Mouse (Mus musculus): ENCODE data around the gene Unk. TPM values are rescaled to one million over a fixed set of nuclear protein-coding genes. Genes with fewer than 3 reads are reported as not detected.
A peak's percentile ranks its signal among the peaks of the same experiment; 100 is the strongest.

Gene Unk
- polyA plus RNA-seq, 1 experiment from 2014 or later: 51.3 TPM

- Histone ChIP-seq H3K9me3 (no peaks in the 10 kb centered on the region), H3K4me3 (peak overlapping the region; percentile 51), H3K4me1 (replicated peaks) (peaks cover 54% of the 10 kb centered on the region), H3K27ac (peak overlapping the region; percentile 87), H3K36me3 (peaks cover 28% of the 10 kb centered on the region), H3K27me3 (ENCODE audit: insufficient read depth, poor library complexity, severe bottlenecking) (peaks cover 17% of the 10 kb centered on the region)
- no peak for DNase-seq (ENCODE audit: low spot score)
- WGBS: 39% methylated on average over 8 of the region's 8 CpGs
Observed at GRCm38 (mm10) chr11:116004186-116004823, 25.8 kb upstream of the Unk start.

GRCm38 (mm10) chr11:116004840-116005700 lies 25.1 kb upstream of the Unk start:
- Histone ChIP-seq H3K36me3 (peaks cover 36% of the 10 kb centered on the region), H3K4me1 (replicated peaks) (peaks cover 49% of the 10 kb centered on the region), H3K27me3 (ENCODE audit: insufficient read depth, poor library complexity, severe bottlenecking) (peaks cover 13% of the 10 kb centered on the region), H3K4me3 (peak overlapping the region; percentile 51), H3K27ac (peak overlapping the region; percentile 87), H3K9me3 (no peaks in the 10 kb centered on the region)
- 6% methylated on average over 54 of the region's 54 CpGs for WGBS
- peak; percentile 86 for DNase-seq (ENCODE audit: low spot score)

GRCm38 (mm10) chr11:116005701-116006419 lies 24.3 kb upstream of the Unk start:
- DNase-seq (ENCODE audit: low spot score): no peak
- Histone ChIP-seq H3K27me3 (ENCODE audit: insufficient read depth, poor library complexity, severe bottlenecking) (peaks cover 5% of the 10 kb centered on the region; the same call in 1 of the 2 replicates), H3K36me3 (peaks cover 44% of the 10 kb centered on the region), H3K4me3 (peak overlapping the region; percentile 51), H3K9me3 (no peaks in the 10 kb centered on the region), H3K27ac (peak overlapping the region; percentile 87), H3K4me1 (replicated peaks) (peaks cover 49% of the 10 kb centered on the region)
- WGBS: 65% methylated on average over 9 of the region's 9 CpGs

GRCm38 (mm10) chr11:116007095-116007850 lies 22.8 kb upstream of the Unk start:
- WGBS: 87% methylated on average over 28 of the region's 28 CpGs
- Histone ChIP-seq H3K9me3 (no peaks in the 10 kb centered on the region), H3K27me3 (ENCODE audit: insufficient read depth, poor library complexity, severe bottlenecking) (peaks cover 5% of the 10 kb centered on the region; the same call in 1 of the 2 replicates), H3K4me1 (replicated peaks) (peaks cover 60% of the 10 kb centered on the region), H3K4me3 (0 out of 2 replicates have a peak overlapping the region, but pooled peaks have one; percentile 6), H3K27ac (peak overlapping the region; percentile 50; the same call in 1 of the 2 replicates), H3K36me3 (peaks cover 45% of the 10 kb centered on the region)
- DNase-seq (ENCODE audit: low spot score): no peak

GRCm38 (mm10) chr11:116008411-116008810 lies 21.7 kb upstream of the Unk start:
- Histone ChIP-seq H3K4me3 (no peak overlapping the region), H3K9me3 (no peaks in the 10 kb centered on the region), H3K4me1 (replicated peaks) (peaks cover 70% of the 10 kb centered on the region), H3K27ac (no peak overlapping the region), H3K36me3 (peaks cover 45% of the 10 kb centered on the region), H3K27me3 (ENCODE audit: insufficient read depth, poor library complexity, severe bottlenecking) (peaks cover 10% of the 10 kb centered on the region; the same call in 1 of the 2 replicates)
- 91% methylated on average over 11 of the region's 11 CpGs for WGBS
- no peak for DNase-seq (ENCODE audit: low spot score)

- no peaks in the 10 kb centered on the region for H3K9me3 ChIP-seq
- DNase-seq (ENCODE audit: low spot score): no peak
- peaks cover 12% of the 10 kb centered on the region; the same call in 1 of the 2 replicates for H3K27me3 ChIP-seq (ENCODE audit: insufficient read depth, poor library complexity, severe bottlenecking)
- H3K36me3 ChIP-seq: peaks cover 45% of the 10 kb centered on the region
- H3K4me1 ChIP-seq (replicated peaks): peaks cover 69% of the 10 kb centered on the region
- 0 out of 2 replicates have a peak overlapping the region, but pooled peaks have one; percentile 16 for H3K27ac ChIP-seq
- 86% methylated on average over 13 of the region's 13 CpGs for WGBS
- H3K4me3 ChIP-seq: peak overlapping the region; percentile 4; the same call in 1 of the 2 replicates
Observed at GRCm38 (mm10) chr11:116008832-116009375, 21.2 kb upstream of the Unk start.

GRCm38 (mm10) chr11:116009661-116010060 lies 20.5 kb upstream of the Unk start:
- Histone ChIP-seq H3K4me1 (replicated peaks) (peaks cover 67% of the 10 kb centered on the region), H3K27ac (no peak overlapping the region), H3K36me3 (peaks cover 45% of the 10 kb centered on the region), H3K9me3 (no peaks in the 10 kb centered on the region), H3K27me3 (ENCODE audit: insufficient read depth, poor library complexity, severe bottlenecking) (peaks cover 17% of the 10 kb centered on the region), H3K4me3 (no peak overlapping the region)
- WGBS: 92% methylated on average over 11 of the region's 11 CpGs
- no peak for DNase-seq (ENCODE audit: low spot score)

- Histone ChIP-seq H3K27ac (peak overlapping the region; percentile 23; the same call in 1 of the 2 replicates), H3K4me3 (no peak overlapping the region), H3K4me1 (replicated peaks) (peaks cover 66% of the 10 kb centered on the region), H3K9me3 (no peaks in the 10 kb centered on the region), H3K36me3 (peaks cover 45% of the 10 kb centered on the region), H3K27me3 (ENCODE audit: insufficient read depth, poor library complexity, severe bottlenecking) (peaks cover 17% of the 10 kb centered on the region)
- WGBS: 94% methylated on average over 8 of the region's 8 CpGs
- DNase-seq (ENCODE audit: low spot score): no peak
Observed at GRCm38 (mm10) chr11:116010146-116010545, 20.0 kb upstream of the Unk start.

- no peak for DNase-seq (ENCODE audit: low spot score)
Observed at GRCm38 (mm10) chr11:116010948-116011347, 19.2 kb upstream of the Unk start.

GRCm38 (mm10) chr11:116011529-116012261 lies 18.4 kb upstream of the Unk start:
- no peak for DNase-seq (ENCODE audit: low spot score)
- H3K27me3 ChIP-seq (ENCODE audit: insufficient read depth, poor library complexity, severe bottlenecking): peaks cover 13% of the 10 kb centered on the region
- WGBS: 21% methylated on average over 14 of the region's 14 CpGs

More at GRCm38 (mm10) chr11:116010948-116011347, 19.2 kb upstream of the Unk start:
- Histone ChIP-seq H3K4me3 (no peak overlapping the region), H3K27ac (no peak overlapping the region), H3K36me3 (peaks cover 45% of the 10 kb centered on the region), H3K27me3 (ENCODE audit: insufficient read depth, poor library complexity, severe bottlenecking) (peaks cover 13% of the 10 kb centered on the region), H3K9me3 (no peaks in the 10 kb centered on the region), H3K4me1 (replicated peaks) (peaks cover 58% of the 10 kb centered on the region)
- WGBS: 86% methylated on average over 5 of the region's 5 CpGs

GRCm38 (mm10) chr11:116012262-116012947 lies 17.7 kb upstream of the Unk start, which contains the start of gene Galk1:
Gene Galk1, minus strand, starts transcription at chr11:116012719.
- H3K4me1 ChIP-seq (replicated peaks): peaks cover 53% of the 10 kb centered on the region
- H3K36me3 ChIP-seq: peaks cover 34% of the 10 kb centered on the region
- WGBS: under 1% methylated on average over 55 of the region's 55 CpGs
- DNase-seq (ENCODE audit: low spot score): peak; percentile 90
- no peaks in the 10 kb centered on the region for H3K9me3 ChIP-seq
- peak within 1 kb of the TSS; percentile 66 for H3K4me3 ChIP-seq
- H3K27me3 ChIP-seq (ENCODE audit: insufficient read depth, poor library complexity, severe bottlenecking): peaks cover 13% of the 10 kb centered on the region; the same call in 1 of the 2 replicates
- H3K27ac ChIP-seq: peak within 1 kb of the TSS; percentile 90

More at GRCm38 (mm10) chr11:116011529-116012261, 18.4 kb upstream of the Unk start:
- Histone ChIP-seq H3K4me1 (replicated peaks) (peaks cover 53% of the 10 kb centered on the region), H3K27ac (peak overlapping the region; percentile 90), H3K4me3 (peak overlapping the region; percentile 66), H3K9me3 (no peaks in the 10 kb centered on the region), H3K36me3 (peaks cover 42% of the 10 kb centered on the region)
